Mouse (Mus musculus) limb, embryonic 12.5 days (tissue): Measurements from ENCODE around the gene S100a2. TPM values are rescaled to one million over a fixed set of nuclear protein-coding genes. Genes with fewer than 3 reads are reported as not detected.
A peak's percentile ranks its signal among the peaks of the same experiment; 100 is the strongest.

Experiments
- ATAC-seq: fragments of 200-750 bp; cut with Nextera tagmentation; 2 replicates; pipeline ENCODE4 v1.8.0; 2017; ENCODE audit warnings: low read depth, moderate TSS enrichment; ENCODE audit not compliant: insufficient number of reproducible peaks, insufficient read depth, low FRiP score, low TSS enrichment
- H3K27ac ChIP-seq: fragments of 300-500 bp; sonication (generic); 2 replicates; pipeline ENCODE4 v1.5.1; 2016; ENCODE audit warnings: mild to moderate bottlenecking, moderate library complexity
- H3K27me3 ChIP-seq: fragments of 300-500 bp; sonication (generic); 2 replicates; pipeline ENCODE4 v1.6.1; 2016; ENCODE audit warnings: mild to moderate bottlenecking, moderate library complexity
- H3K36me3 ChIP-seq: fragments of 300-500 bp; sonication (generic); 2 replicates; pipeline ENCODE4 v1.6.1; 2016; ENCODE audit warnings: mild to moderate bottlenecking, moderate library complexity
- H3K4me1 ChIP-seq: fragments of 300-500 bp; sonication (generic); replicated peaks from 2 replicates; pipeline ENCODE4 v1.6.1; 2016
- H3K4me2 ChIP-seq: fragments of 300-500 bp; sonication (generic); 2 replicates; pipeline ENCODE4 v1.6.1; 2016; ENCODE audit warnings: mild to moderate bottlenecking, moderate library complexity
- H3K4me3 ChIP-seq: fragments of 300-500 bp; sonication (generic); replicated peaks from 2 replicates; pipeline ENCODE4 v1.5.1; 2016; ENCODE audit warnings: mild to moderate bottlenecking
- H3K9ac ChIP-seq: fragments of 300-500 bp; sonication (generic); replicated peaks from 2 replicates; pipeline ENCODE4 v1.6.1; 2016; ENCODE audit warnings: mild to moderate bottlenecking, moderate library complexity
- H3K9me3 ChIP-seq: fragments of 300-500 bp; sonication (generic); 2 replicates; pipeline ENCODE4 v1.6.1; 2016; ENCODE audit warnings: mild to moderate bottlenecking, moderate library complexity
- WGBS: fragments of 180-500 bp; shearing (Covaris S2); methylation state at CpG from one replicate; pipeline ENCODE4 v1.1.7; 2016; 5-methylcytosine and 5-hydroxymethylcytosine counted together
- polyA plus RNA-seq: library from polyadenylated mRNA; unstranded; fragments of >200 nt; fragmentation: Nextera tagmentation; extraction: Ambion mirVana; gene quantifications from 2 replicates; pipeline ENCODE4 v1.2.1, GENCODE M21; 2016

The S100a2 gene
- polyA plus RNA-seq, result not detected in 2 replicates

- 84% methylated on average over 8 of the region's 8 CpGs for WGBS
- no peak within 1 kb of the TSS for H3K9ac ChIP-seq
- no peak for ATAC-seq
- H3K9me3 ChIP-seq, result peaks cover 6% of the 10 kb centered on the region; the same call in 1 of the 2 replicates
- H3K36me3 ChIP-seq, result no peaks in the 10 kb centered on the region
- H3K4me2 ChIP-seq, result no peak within 1 kb of the TSS
- no peak within 1 kb of the TSS for H3K27ac ChIP-seq
- H3K4me1 ChIP-seq, result peaks cover 4% of the 10 kb centered on the region; the same call in 1 of the 2 replicates
- H3K4me3 ChIP-seq, result no peak within 1 kb of the TSS
- no peaks in the 10 kb centered on the region for H3K27me3 ChIP-seq
Measured at GRCm38 (mm10) chr3:90589947-90590346, at the start of gene S100a2. S100a2 (plus strand) TSS chr3:90590247.

- 72% methylated on average over 4 of the region's 4 CpGs for WGBS
- no peak overlapping the region for H3K27ac ChIP-seq
- H3K4me1 ChIP-seq, result peaks cover 3% of the 10 kb centered on the region; the same call in 1 of the 2 replicates
- H3K4me3 ChIP-seq, result no peak overlapping the region
- H3K9me3 ChIP-seq, result no peaks in the 10 kb centered on the region
- H3K4me2 ChIP-seq, result no peak overlapping the region
- H3K9ac ChIP-seq, result no peak overlapping the region
- H3K36me3 ChIP-seq, result no peaks in the 10 kb centered on the region
- peaks cover 19% of the 10 kb centered on the region; the same call in 1 of the 2 replicates for H3K27me3 ChIP-seq
- no peak for ATAC-seq
Measured at GRCm38 (mm10) chr3:90540904-90541303, 49.1 kb upstream of the S100a2 start.

DNA sequence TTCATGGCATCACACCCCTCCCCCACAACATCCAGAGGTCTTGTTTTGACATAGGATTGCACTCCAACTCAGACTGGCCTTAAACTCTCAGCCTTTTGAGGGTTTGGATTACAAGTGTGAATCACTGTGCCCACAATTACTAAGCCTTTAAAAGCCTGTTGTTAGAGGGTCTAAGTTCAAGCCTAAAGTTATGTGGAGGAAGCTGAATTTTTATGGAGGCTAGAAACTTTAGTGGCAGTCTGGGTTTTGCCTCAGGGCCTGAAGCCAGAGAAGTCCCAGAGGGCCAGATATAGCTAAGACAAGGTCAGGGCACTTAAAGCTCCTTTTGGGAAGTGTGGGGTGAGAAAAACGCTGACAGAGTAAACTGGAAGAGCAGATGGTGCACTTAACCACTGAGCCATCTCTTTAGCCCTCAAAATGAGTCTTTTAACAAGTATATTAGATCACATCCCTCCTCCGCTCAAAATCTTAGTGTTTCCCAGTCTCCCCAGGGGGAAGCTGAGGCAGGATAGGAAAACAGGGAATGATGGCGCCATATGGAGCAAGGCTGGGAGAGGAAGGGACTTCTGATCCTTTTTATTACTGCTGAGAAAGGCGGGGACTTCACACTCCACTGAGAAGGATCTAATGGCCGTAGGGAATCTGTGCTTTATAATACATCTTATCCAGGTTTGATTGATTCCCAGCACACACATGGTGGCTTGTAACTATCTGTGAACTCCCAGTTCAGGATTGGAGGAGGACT, 40.2 kb upstream of the S100a2 start:
- no peaks in the 10 kb centered on the region for H3K9me3 ChIP-seq
- peaks cover 16% of the 10 kb centered on the region for H3K4me1 ChIP-seq
- no peak overlapping the region for H3K4me3 ChIP-seq
- H3K27ac ChIP-seq, result no peak overlapping the region
- H3K9ac ChIP-seq, result no peak overlapping the region
- no peak overlapping the region for H3K4me2 ChIP-seq
- no peaks in the 10 kb centered on the region for H3K27me3 ChIP-seq
- peak; percentile 67 for ATAC-seq
- 13% methylated on average over 5 of the region's 5 CpGs for WGBS
- H3K36me3 ChIP-seq, result no peaks in the 10 kb centered on the region

GRCm38 (mm10) chr3:90550421-90550790, 39.6 kb upstream of the S100a2 start:
- H3K27me3 ChIP-seq, result no peaks in the 10 kb centered on the region
- peaks cover 16% of the 10 kb centered on the region for H3K4me1 ChIP-seq
- H3K36me3 ChIP-seq, result no peaks in the 10 kb centered on the region
- H3K27ac ChIP-seq, result no peak overlapping the region
- no peak overlapping the region for H3K4me3 ChIP-seq
- no peak overlapping the region for H3K4me2 ChIP-seq
- peak; percentile 67; the same call in 1 of the 2 replicates for ATAC-seq
- H3K9ac ChIP-seq, result no peak overlapping the region
- H3K9me3 ChIP-seq, result no peaks in the 10 kb centered on the region
- 83% methylated on average over 2 of the region's 2 CpGs for WGBS

- no peak for ATAC-seq
- no peaks in the 10 kb centered on the region for H3K9me3 ChIP-seq
- H3K4me3 ChIP-seq, result no peak overlapping the region
- H3K27me3 ChIP-seq, result no peaks in the 10 kb centered on the region
- 85% methylated on average over 2 of the region's 2 CpGs for WGBS
- peaks cover 16% of the 10 kb centered on the region for H3K4me1 ChIP-seq
- no peak overlapping the region for H3K27ac ChIP-seq
- H3K36me3 ChIP-seq, result no peaks in the 10 kb centered on the region
- H3K9ac ChIP-seq, result no peak overlapping the region
- no peak overlapping the region for H3K4me2 ChIP-seq
Measured at GRCm38 (mm10) chr3:90552231-90552630, 37.8 kb upstream of the S100a2 start.

DNA sequence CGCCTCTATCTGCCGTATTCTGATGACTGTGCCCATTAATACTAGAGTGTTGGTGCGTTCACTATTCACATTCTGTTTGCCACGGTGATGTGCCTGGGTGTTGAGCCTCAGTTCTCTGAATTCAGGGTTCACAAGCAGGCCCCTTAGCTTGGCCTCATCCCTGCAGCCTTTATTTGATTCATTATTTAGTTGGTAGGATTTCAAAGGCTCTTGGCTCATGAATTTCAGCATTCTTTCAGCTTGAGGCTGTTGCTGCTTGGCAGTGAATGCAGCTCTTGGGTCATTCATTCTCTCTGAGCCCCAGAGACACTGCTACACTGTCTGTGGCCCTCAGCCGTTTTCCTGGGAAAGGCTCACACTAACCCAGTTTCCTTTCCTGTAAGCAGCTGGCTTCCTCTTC, 34.1 kb upstream of the S100a2 start:
- Histone ChIP-seq H3K36me3 (no peaks in the 10 kb centered on the region), H3K9ac (no peak overlapping the region), H3K4me3 (no peak overlapping the region), H3K27ac (no peak overlapping the region), H3K27me3 (no peaks in the 10 kb centered on the region), H3K4me2 (no peak overlapping the region), H3K4me1 (no peaks in the 10 kb centered on the region), H3K9me3 (no peaks in the 10 kb centered on the region)
- no peak for ATAC-seq
- 69% methylated on average over 5 of the region's 5 CpGs for WGBS

DNA sequence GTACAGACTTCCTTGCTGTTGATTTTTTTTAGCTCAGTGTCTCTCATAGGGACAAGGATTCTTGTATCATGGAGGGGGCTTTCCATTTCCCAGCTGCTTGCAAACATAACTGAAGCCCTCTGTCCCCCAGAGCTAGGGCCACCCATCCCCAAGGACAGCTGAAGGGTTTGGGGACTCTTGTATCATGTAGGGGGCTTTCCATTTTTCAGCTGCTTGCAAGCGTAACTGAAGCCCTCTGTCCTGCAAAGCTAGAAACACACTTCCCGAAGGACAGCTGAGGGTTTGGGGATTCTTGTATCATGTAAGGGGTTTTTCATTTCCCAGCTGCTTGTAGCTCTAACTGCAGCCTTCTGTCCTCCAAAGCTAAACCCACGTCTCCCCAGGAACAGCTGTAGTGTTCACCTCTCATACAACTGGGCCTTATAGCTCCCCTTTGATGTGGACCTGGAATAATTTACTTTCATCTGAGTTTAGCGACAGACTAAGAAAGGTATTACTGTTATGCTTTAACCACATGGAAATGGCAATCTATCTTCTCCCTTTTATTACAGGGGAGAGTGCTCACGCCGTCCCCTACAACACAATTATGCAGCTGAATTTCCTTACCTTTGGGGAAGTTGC, 29.9 kb upstream of the S100a2 start, which contains the start of gene S100a3:
TSS of gene S100a3 (plus strand) at position 571 of the 621 bp plus-strand sequence.
- WGBS, result 61% methylated on average over 6 of the region's 6 CpGs
- ATAC-seq, result no peak
- Histone ChIP-seq H3K4me1 (no peaks in the 10 kb centered on the region), H3K4me2 (no peak within 1 kb of the TSS), H3K36me3 (no peaks in the 10 kb centered on the region), H3K27me3 (no peaks in the 10 kb centered on the region), H3K9ac (no peak within 1 kb of the TSS), H3K27ac (no peak within 1 kb of the TSS), H3K4me3 (no peak within 1 kb of the TSS), H3K9me3 (no peaks in the 10 kb centered on the region)

GRCm38 (mm10) chr3:90574691-90575090, 15.4 kb upstream of the S100a2 start:
- no peak overlapping the region for H3K27ac ChIP-seq
- H3K36me3 ChIP-seq, result no peaks in the 10 kb centered on the region
- 83% methylated on average over 5 of the region's 5 CpGs for WGBS
- H3K9ac ChIP-seq, result no peak overlapping the region
- H3K9me3 ChIP-seq, result no peaks in the 10 kb centered on the region
- peaks cover 5% of the 10 kb centered on the region for H3K4me1 ChIP-seq
- no peaks in the 10 kb centered on the region for H3K27me3 ChIP-seq
- no peak for ATAC-seq
- no peak overlapping the region for H3K4me3 ChIP-seq
- no peak overlapping the region for H3K4me2 ChIP-seq

GRCm38 (mm10) chr3:90575320-90575719, 14.7 kb upstream of the S100a2 start:
- Histone ChIP-seq H3K9ac (no peak overlapping the region), H3K27ac (no peak overlapping the region), H3K4me1 (peaks cover 6% of the 10 kb centered on the region), H3K4me2 (no peak overlapping the region), H3K36me3 (no peaks in the 10 kb centered on the region), H3K27me3 (no peaks in the 10 kb centered on the region), H3K4me3 (no peak overlapping the region), H3K9me3 (no peaks in the 10 kb centered on the region)
- ATAC-seq, result no peak
- WGBS, result 88% methylated on average over 3 of the region's 3 CpGs

- no peaks in the 10 kb centered on the region for H3K36me3 ChIP-seq
- peaks cover 6% of the 10 kb centered on the region for H3K4me1 ChIP-seq
- no peak overlapping the region for H3K9ac ChIP-seq
- no peak for ATAC-seq
- H3K4me2 ChIP-seq, result no peak overlapping the region
- H3K27me3 ChIP-seq, result no peaks in the 10 kb centered on the region
- no peak overlapping the region for H3K4me3 ChIP-seq
- no peak overlapping the region for H3K27ac ChIP-seq
- WGBS, result 73% methylated on average over 10 of the region's 10 CpGs
- no peaks in the 10 kb centered on the region for H3K9me3 ChIP-seq
Measured at GRCm38 (mm10) chr3:90576351-90577001, 13.6 kb upstream of the S100a2 start.

DNA sequence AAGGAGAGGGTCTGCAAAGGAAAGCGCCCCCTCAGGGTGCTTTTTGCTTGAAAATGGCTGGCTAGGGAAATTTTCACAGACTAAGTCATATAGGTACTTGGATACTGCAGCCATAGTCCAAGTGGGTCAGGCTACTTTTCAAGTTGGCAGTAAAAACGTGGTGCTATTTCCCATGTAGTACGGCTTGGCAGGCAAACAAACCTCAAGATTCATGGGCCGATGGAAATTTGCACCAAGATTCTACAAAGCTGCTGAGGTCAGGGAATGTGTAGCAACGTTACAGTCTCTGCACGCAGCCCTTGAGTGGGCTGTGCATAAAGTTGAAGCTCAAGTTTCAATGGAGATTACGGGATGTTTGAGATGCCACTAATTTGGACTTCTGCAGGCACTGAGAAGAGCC, 10.6 kb upstream of the S100a2 start:
- Histone ChIP-seq H3K4me3 (no peak overlapping the region), H3K9me3 (no peaks in the 10 kb centered on the region), H3K36me3 (no peaks in the 10 kb centered on the region), H3K4me1 (peaks cover 6% of the 10 kb centered on the region), H3K9ac (no peak overlapping the region), H3K27me3 (no peaks in the 10 kb centered on the region), H3K4me2 (no peak overlapping the region), H3K27ac (no peak overlapping the region)
- no peak for ATAC-seq
- 62% methylated on average over 7 of the region's 7 CpGs for WGBS
